Mouse (Mus musculus) myocyte (in vitro differentiated cells): ENCODE results near the gene Syngr1.

Source experiments
- E2F4 ChIP-seq: IDR thresholded peaks from one replicate; pipeline ENCODE4 v1.6.1; 2011; ENCODE audit warnings: mild to moderate bottlenecking, control low read depth, moderate library complexity; ENCODE audit not compliant: insufficient read depth
- MAX ChIP-seq: IDR thresholded peaks from one replicate; pipeline ENCODE4 v1.6.1; 2011; ENCODE audit warnings: low read depth, mild to moderate bottlenecking, control low read depth
- POLR2A ChIP-seq: IDR thresholded peaks from one replicate; pipeline ENCODE4 v1.6.1; 2011; ENCODE audit warnings: low read depth, mild to moderate bottlenecking, control low read depth, moderate library complexity; ENCODE audit not compliant: insufficient read length
- POLR2AphosphoS2 ChIP-seq: IDR thresholded peaks from one replicate; pipeline ENCODE4 v1.6.1; 2011; ENCODE audit warnings: low read depth, control low read depth; ENCODE audit not compliant: insufficient read length
- REST ChIP-seq: IDR thresholded peaks from one replicate; pipeline ENCODE4 v1.6.1; 2011; ENCODE audit warnings: mild to moderate bottlenecking, control low read depth, moderate library complexity; ENCODE audit not compliant: insufficient read depth, insufficient read length
- TCF12 ChIP-seq: IDR thresholded peaks from one replicate; pipeline ENCODE4 v1.6.1; 2011; ENCODE audit warnings: mild to moderate bottlenecking, control low read depth; ENCODE audit not compliant: poor library complexity, insufficient read depth, severe bottlenecking
- USF1 ChIP-seq: IDR thresholded peaks from one replicate; pipeline ENCODE4 v1.6.1; 2011; ENCODE audit warnings: low read depth, mild to moderate bottlenecking, control low read depth, moderate library complexity

- TF ChIP-seq POLR2A = no peak
- no peak for TF ChIP-seq TCF12
- no peak for TF ChIP-seq MAX
- TF ChIP-seq REST = no peak
- no peak for TF ChIP-seq E2F4
- no peak for TF ChIP-seq USF1
- no peak for TF ChIP-seq POLR2AphosphoS2
Measured at GRCm38 (mm10) chr15:80163716-80164115, 72.6 kb downstream of the Syngr1 start.
